Mouse (Mus musculus): ENCODE results near the gene Man2a1.

- TF ChIP-seq FLI1 (IDR thresholded peaks at IDR 0.05; ENCODE audit: low read length) (no peak), GATA1 (IDR thresholded peaks at IDR 0.05; ENCODE audit: borderline replicate concordance, low read length) (no peak)
These were observed 163.0 kb downstream of the Man2a1 start for GRCm38 (mm10) chr17:64763491-64763890.

Measured in megakaryocyte, embryonic 14.5 days (primary cell).